Mouse (Mus musculus): ENCODE data around the gene Anapc16. TPM values are rescaled to one million over a fixed set of nuclear protein-coding genes. Genes with fewer than 3 reads are reported as not detected.
A peak's percentile ranks its signal among the peaks of the same experiment; 100 is the strongest.

The Anapc16 gene
- polyA plus RNA-seq, 1 experiment = 33.2 TPM

DNA sequence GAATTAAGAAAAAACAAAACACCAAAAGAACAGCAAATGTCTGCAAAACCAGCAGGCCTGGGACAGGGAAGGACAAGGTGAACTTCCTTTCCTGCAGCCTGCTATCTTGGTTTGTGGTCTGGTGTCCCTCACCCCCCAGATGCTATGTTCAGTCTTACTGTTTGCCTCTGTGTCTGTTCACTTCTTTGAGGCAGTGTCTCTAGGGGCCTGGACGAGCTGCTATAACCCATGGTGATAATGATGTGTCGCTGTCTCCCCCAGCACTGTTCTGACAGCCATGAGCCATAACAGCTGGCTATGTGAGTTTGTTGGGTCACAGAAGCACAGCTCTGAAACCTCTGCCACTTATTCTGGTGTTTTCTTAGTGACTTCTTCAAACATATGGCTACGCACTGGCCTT, 28.1 kb downstream of the Anapc16 start:
- H3K4me1 ChIP-seq (ENCODE audit: control insufficient read depth, insufficient read depth, low read length) = peaks cover 24% of the 10 kb centered on the region
- TF ChIP-seq CTCF (IDR thresholded peaks at IDR 0.05; ENCODE audit: low read depth, low read length) = no peak
- no peak for TF ChIP-seq POLR2A (IDR thresholded peaks at IDR 0.05; ENCODE audit: borderline replicate concordance, low read depth, low read length)
- no peak overlapping the region for H3K4me3 ChIP-seq (ENCODE audit: insufficient read depth, low read length)
- H3K27ac ChIP-seq (ENCODE audit: insufficient read depth, low read depth, low read length) = no peak overlapping the region

DNA sequence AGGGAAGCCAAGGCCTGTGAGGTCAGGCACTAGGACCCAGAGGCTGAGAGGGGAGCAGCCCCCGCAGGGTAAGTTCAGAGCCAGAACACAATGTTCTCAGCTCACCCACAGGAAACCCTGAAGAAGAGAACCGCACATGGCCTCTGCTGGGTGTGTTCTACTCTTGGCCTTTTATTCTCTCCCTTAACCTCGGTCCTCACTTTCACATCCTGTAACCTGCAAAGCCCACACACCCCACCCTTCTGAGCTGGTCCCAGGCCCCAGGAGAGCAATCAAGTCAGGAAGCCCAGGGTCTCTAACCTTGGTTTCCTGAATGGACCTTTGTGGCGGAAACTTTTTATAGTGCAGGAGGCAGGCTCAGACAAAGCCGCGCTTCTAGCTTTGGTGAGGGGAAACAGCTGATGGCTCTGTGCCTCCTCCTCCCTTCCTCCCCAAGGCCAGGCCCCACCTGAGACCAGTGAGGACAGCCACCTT, 28.7 kb downstream of the Anapc16 start:
- H3K27ac ChIP-seq (ENCODE audit: insufficient read depth, low read depth, low read length) = no peak overlapping the region
- peaks cover 19% of the 10 kb centered on the region for H3K4me1 ChIP-seq (ENCODE audit: control insufficient read depth, insufficient read depth, low read length)
- TF ChIP-seq CTCF (IDR thresholded peaks at IDR 0.05; ENCODE audit: low read depth, low read length) (no peak), POLR2A (IDR thresholded peaks at IDR 0.05; ENCODE audit: borderline replicate concordance, low read depth, low read length) (no peak)
- no peak overlapping the region for H3K4me3 ChIP-seq (ENCODE audit: insufficient read depth, low read length)

DNA sequence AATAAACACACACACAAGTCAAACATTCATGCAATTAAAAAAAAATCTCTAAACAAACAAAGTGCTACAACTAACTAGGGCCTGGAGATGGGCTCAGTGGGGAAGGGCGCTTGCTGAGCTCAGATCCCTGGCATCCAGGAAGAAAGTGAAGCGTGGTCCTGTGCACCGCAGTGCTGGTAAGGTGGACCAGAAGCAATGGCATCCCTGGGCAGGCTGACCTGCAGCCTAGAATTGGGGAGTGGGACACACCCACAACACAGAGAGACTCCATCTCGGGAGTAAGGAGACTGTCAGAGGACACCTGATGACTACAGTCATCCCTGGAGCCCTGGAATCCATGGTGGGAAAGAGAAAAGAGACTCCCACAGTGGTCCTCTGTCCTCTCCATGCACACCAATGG, 29.5 kb downstream of the Anapc16 start:
- no peak overlapping the region for H3K4me3 ChIP-seq (ENCODE audit: insufficient read depth, low read length)
- no peak for TF ChIP-seq CTCF (IDR thresholded peaks at IDR 0.05; ENCODE audit: low read depth, low read length)
- TF ChIP-seq POLR2A (IDR thresholded peaks at IDR 0.05; ENCODE audit: borderline replicate concordance, low read depth, low read length) = no peak
- peaks cover 11% of the 10 kb centered on the region for H3K4me1 ChIP-seq (ENCODE audit: control insufficient read depth, insufficient read depth, low read length)
- no peak overlapping the region for H3K27ac ChIP-seq (ENCODE audit: insufficient read depth, low read depth, low read length)

DNA sequence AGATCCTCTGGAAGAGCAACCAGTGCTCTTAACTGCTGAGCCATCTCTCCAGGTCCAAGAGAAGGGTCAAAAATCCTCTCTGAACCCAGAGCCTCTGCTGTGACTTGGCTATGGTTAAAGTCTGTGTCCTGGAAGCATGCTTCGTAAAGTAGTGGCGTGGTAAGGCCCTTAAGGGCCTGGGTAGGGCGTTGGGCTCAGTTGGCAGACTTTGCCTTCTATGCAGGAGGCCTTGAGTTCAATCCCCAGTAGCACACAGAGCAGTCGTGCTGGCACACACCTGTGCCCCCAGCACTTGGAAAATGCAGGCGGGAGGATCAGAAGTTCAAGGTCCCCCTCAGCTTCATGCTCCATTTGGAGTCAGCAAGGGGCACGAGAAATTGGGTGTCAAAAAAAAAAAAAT, 29.9 kb downstream of the Anapc16 start:
- TF ChIP-seq POLR2A (IDR thresholded peaks at IDR 0.05; ENCODE audit: borderline replicate concordance, low read depth, low read length) (no peak), CTCF (IDR thresholded peaks at IDR 0.05; ENCODE audit: low read depth, low read length) (no peak)
- H3K27ac ChIP-seq (ENCODE audit: insufficient read depth, low read depth, low read length) = no peak overlapping the region
- H3K4me3 ChIP-seq (ENCODE audit: insufficient read depth, low read length) = no peak overlapping the region
- peaks cover 7% of the 10 kb centered on the region for H3K4me1 ChIP-seq (ENCODE audit: control insufficient read depth, insufficient read depth, low read length)

DNA sequence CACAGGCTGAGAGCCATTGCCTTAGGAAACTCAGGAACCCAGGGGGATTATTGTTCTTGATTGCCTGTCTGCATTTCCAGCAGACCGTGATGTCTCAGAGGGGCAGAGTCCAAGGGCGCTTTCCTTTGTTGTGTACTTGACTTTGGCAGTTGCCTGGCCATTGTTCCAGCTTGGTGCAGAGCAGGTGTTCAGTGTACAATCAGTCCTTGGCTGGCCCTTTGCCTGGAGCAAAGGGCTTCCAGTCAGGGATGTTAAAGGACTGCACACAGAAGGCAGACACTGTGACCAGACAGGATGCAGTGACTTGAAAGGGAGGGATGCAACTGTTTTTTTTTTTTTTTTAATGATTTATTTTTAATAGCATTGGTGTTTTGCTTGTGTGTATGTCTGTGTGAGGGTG, 30.4 kb downstream of the Anapc16 start:
- peaks cover 2% of the 10 kb centered on the region for H3K4me1 ChIP-seq (ENCODE audit: control insufficient read depth, insufficient read depth, low read length)
- TF ChIP-seq POLR2A (IDR thresholded peaks at IDR 0.05; ENCODE audit: borderline replicate concordance, low read depth, low read length) = no peak
- TF ChIP-seq CTCF (IDR thresholded peaks at IDR 0.05; ENCODE audit: low read depth, low read length) = no peak
- no peak overlapping the region for H3K27ac ChIP-seq (ENCODE audit: insufficient read depth, low read depth, low read length)
- no peak overlapping the region for H3K4me3 ChIP-seq (ENCODE audit: insufficient read depth, low read length)

DNA sequence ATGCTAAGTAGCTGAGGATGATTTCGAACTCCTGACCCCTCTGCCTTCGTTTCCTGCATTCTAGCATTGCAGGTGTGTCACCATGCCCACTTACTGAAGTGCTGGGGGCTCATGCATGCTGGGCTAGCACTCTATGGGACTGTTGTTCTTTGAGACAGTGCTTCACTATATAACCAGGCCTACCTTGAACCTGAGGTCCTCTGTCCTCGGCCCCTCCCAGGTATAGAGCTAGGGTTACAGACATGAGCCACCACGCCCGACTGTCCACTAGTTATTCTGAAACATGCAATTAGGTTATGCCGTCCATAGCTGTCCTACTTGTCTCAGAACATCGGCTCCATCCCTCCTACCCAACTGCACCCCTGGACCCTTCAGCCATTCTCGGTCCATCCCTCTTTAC, 31.1 kb downstream of the Anapc16 start:
- Histone ChIP-seq H3K4me1 (ENCODE audit: control insufficient read depth, insufficient read depth, low read length) (0 out of 2 replicates have a peak, but pooled peaks cover 4% of the 10 kb centered on the region), H3K27ac (ENCODE audit: insufficient read depth, low read depth, low read length) (no peak overlapping the region), H3K4me3 (ENCODE audit: insufficient read depth, low read length) (no peak overlapping the region)
- TF ChIP-seq POLR2A (IDR thresholded peaks at IDR 0.05; ENCODE audit: borderline replicate concordance, low read depth, low read length) (no peak), CTCF (IDR thresholded peaks at IDR 0.05; ENCODE audit: low read depth, low read length) (no peak)

DNA sequence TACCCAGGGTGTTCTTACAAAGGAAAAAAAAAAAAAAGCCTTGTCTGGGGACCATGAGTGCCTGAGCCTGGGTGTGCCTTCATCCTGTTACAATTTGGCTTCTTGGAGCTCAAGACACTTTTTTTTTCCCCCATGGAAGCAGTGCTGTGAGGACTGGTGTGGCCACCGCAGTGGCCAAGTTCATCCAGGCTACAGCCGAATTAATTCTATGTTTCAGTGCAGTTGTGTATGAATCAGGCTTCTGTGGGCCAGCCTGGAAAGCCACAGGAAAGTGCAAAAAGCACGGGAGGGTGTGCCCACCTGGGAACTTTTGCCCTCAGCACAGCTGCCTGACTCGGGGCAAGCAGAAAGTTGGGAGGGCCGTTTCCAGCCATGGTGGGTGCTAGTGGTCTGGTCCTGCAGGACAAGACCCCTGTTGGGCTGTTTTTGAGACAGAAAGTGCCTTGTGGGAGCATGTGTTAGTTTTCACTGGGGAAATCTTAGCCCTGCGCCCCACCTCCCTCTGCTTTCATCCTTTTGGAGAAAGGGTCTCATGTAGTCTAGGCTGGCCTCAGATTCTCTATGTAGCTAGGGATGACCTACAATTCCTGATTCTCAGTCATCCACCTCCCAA, 32.4 kb downstream of the Anapc16 start:
- Histone ChIP-seq H3K4me1 (ENCODE audit: control insufficient read depth, insufficient read depth, low read length) (0 out of 2 replicates have a peak, but pooled peaks cover 4% of the 10 kb centered on the region), H3K4me3 (ENCODE audit: insufficient read depth, low read length) (peak overlapping the region; percentile 53; the same call in 1 of the 2 replicates), H3K27ac (ENCODE audit: insufficient read depth, low read depth, low read length) (no peak overlapping the region)
- TF ChIP-seq CTCF (IDR thresholded peaks at IDR 0.05; ENCODE audit: low read depth, low read length) (no peak), POLR2A (IDR thresholded peaks at IDR 0.05; ENCODE audit: borderline replicate concordance, low read depth, low read length) (no peak)

DNA sequence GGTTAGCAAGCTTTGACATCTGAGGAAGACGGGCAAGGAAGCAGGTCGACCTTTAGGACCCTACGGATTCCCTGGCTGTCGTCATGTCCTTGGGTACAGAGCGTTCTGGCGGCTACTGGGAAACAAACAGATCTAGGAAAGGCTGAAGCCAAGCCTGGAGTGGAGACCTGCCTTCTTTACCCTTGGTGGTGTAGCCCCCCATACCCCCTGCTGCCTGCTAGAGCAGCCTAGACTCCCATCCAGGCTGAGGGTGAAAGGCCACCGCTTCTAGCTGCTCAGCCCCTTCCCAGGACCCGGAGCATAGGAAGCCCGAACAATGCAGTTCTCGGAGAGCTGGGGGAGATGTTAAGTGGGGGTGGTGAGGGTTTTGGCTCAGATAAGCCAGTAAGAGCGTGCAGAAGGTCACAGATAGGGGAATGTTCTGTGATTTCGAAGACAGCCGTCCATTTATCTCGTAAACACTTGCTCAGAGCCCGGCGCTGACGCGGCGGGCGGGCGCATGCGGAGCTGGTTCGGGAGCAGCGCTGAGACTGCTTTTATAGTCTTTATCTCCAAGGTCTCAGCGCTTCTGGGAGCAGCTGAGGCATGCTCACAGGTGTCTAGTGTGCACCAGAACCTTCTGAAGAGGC, 33.0 kb downstream of the Anapc16 start:
- TF ChIP-seq CTCF (IDR thresholded peaks at IDR 0.05; ENCODE audit: low read depth, low read length) (no peak), POLR2A (IDR thresholded peaks at IDR 0.05; ENCODE audit: borderline replicate concordance, low read depth, low read length) (no peak)
- Histone ChIP-seq H3K4me3 (ENCODE audit: insufficient read depth, low read length) (peak overlapping the region; percentile 53), H3K27ac (ENCODE audit: insufficient read depth, low read depth, low read length) (no peak overlapping the region), H3K4me1 (ENCODE audit: control insufficient read depth, insufficient read depth, low read length) (0 out of 2 replicates have a peak, but pooled peaks cover 4% of the 10 kb centered on the region)

DNA sequence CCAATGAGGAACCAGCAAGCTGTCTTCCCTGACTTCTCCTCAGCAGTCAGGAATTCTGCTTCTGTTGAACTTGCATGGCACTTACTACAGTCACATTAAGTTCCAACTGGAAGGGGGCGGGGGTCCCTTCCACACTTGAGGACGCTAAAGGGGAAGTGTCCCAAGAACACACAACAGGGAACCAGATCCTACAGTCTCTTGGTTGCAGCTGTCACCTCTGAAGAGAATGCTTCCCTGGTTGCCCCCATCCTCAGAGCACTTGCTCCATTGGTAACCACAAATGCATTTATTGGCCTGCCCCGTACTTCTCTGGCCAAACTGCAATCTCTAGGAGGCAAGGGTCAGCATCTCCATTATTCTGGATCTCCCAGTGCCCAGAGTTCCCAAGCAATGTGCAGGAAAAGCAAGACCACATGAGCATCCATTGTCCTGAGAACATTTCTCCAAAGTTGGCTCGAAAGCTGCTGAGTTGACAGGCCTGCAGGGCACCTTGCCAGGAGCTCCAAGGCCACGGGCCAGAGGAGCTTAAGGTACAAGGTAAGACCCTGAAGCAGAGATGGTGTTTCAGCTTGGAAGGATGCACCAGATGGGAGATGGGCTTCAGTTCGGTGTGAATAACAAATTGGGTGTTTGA, 35.5 kb downstream of the Anapc16 start:
- H3K4me3 ChIP-seq (ENCODE audit: insufficient read depth, low read length) = no peak overlapping the region
- H3K27ac ChIP-seq (ENCODE audit: insufficient read depth, low read depth, low read length) = no peak overlapping the region
- peaks cover 15% of the 10 kb centered on the region for H3K4me1 ChIP-seq (ENCODE audit: control insufficient read depth, insufficient read depth, low read length)
- no peak for TF ChIP-seq CTCF (IDR thresholded peaks at IDR 0.05; ENCODE audit: low read depth, low read length)
- no peak for TF ChIP-seq POLR2A (IDR thresholded peaks at IDR 0.05; ENCODE audit: borderline replicate concordance, low read depth, low read length)

DNA sequence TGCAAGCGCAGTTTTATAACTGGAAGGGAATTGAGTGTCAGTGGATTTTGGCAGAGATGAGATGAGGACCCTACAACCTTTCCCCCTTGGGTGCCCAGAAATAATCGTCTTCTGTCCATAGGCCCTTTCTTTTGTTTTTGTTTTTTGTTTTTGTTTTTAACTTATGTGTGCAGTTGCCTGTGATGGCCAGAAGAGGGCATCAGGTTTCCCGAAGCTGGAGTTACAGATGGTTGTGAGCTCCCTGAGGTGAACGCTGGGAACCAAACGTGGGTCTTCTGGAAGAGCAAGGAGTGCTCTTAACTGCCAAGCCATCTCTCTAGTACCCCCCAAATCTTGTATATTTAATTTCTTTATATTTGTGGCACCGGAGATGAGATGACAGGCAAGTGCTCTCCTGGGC, 36.2 kb downstream of the Anapc16 start:
- TF ChIP-seq POLR2A (IDR thresholded peaks at IDR 0.05; ENCODE audit: borderline replicate concordance, low read depth, low read length) = no peak
- TF ChIP-seq CTCF (IDR thresholded peaks at IDR 0.05; ENCODE audit: low read depth, low read length) = peak; percentile 30; the same call in 1 of the 2 replicates
- Histone ChIP-seq H3K27ac (ENCODE audit: insufficient read depth, low read depth, low read length) (no peak overlapping the region), H3K4me1 (ENCODE audit: control insufficient read depth, insufficient read depth, low read length) (peaks cover 15% of the 10 kb centered on the region), H3K4me3 (ENCODE audit: insufficient read depth, low read length) (no peak overlapping the region)

All from bone marrow macrophage, adult 2 months (primary cell).